Mouse (Mus musculus) midbrain, embryonic 14.5 days (tissue): Measurements from ENCODE around the gene Cd36. TPM values are rescaled to one million over a fixed set of nuclear protein-coding genes. Genes with fewer than 3 reads are reported as not detected.
A peak's percentile ranks its signal among the peaks of the same experiment; 100 is the strongest.

Source experiments
- ATAC-seq: fragments of 200-750 bp; cut with Nextera tagmentation; 2 replicates; pipeline ENCODE4 v1.8.0; 2017; ENCODE audit warnings: moderate number of reproducible peaks, moderate library complexity; ENCODE audit not compliant: low FRiP score, low TSS enrichment
- DNase-seq: peaks from one replicate; pipeline ENCODE4 v3.0.0-alpha.2; 2015
- H3K27ac ChIP-seq: fragments of 300-500 bp; sonication (generic); replicated peaks from 2 replicates; pipeline ENCODE4 v1.5.1; 2014; ENCODE audit warnings: mild to moderate bottlenecking, low read depth, low read length, moderate library complexity
- H3K27me3 ChIP-seq: fragments of 300-500 bp; sonication (generic); 2 replicates; pipeline ENCODE4 v1.6.1; 2014; ENCODE audit warnings: low read length, control low read depth, mixed read lengths; ENCODE audit not compliant: control insufficient read depth, insufficient read depth
- H3K36me3 ChIP-seq: fragments of 300-500 bp; sonication (generic); 2 replicates; pipeline ENCODE4 v1.6.1; 2014; ENCODE audit warnings: low read length, control low read depth; ENCODE audit not compliant: control insufficient read depth, insufficient read depth
- H3K4me1 ChIP-seq: fragments of 300-500 bp; sonication (generic); 2 replicates; pipeline ENCODE4 v1.6.1; 2014; ENCODE audit warnings: mild to moderate bottlenecking, antibody characterized with exemption, low read length, control low read depth; ENCODE audit not compliant: control insufficient read depth, insufficient read depth
- H3K4me2 ChIP-seq: fragments of 300-500 bp; sonication (generic); 2 replicates; pipeline ENCODE4 v1.6.1; 2014; ENCODE audit warnings: mild to moderate bottlenecking, low read length, moderate library complexity
- H3K4me3 ChIP-seq: fragments of 300-500 bp; sonication (generic); replicated peaks from 2 replicates; pipeline ENCODE4 v1.5.1; 2014; ENCODE audit warnings: low read depth, low read length
- H3K9ac ChIP-seq: fragments of 300-500 bp; sonication (generic); replicated peaks from 2 replicates; pipeline ENCODE4 v1.6.1; 2014; ENCODE audit warnings: mild to moderate bottlenecking, low read length, moderate library complexity
- H3K9me3 ChIP-seq: fragments of 300-500 bp; sonication (generic); 2 replicates; pipeline ENCODE4 v1.6.1; 2016; ENCODE audit warnings: low read length, control low read depth, mixed read lengths; ENCODE audit not compliant: control insufficient read depth
- WGBS: fragments of 180-500 bp; shearing (Covaris S2); extraction: QIAGEN DNeasy Blood & Tissue Kit; methylation state at CpG from one replicate; pipeline ENCODE4 v1.1.7; 2014; 5-methylcytosine and 5-hydroxymethylcytosine counted together
- polyA plus RNA-seq: library from polyadenylated mRNA; unstranded; fragments of >200 nt; fragmentation: Nextera tagmentation; extraction: Ambion mirVana; gene quantifications from 2 replicates; pipeline ENCODE4 v1.2.1, GENCODE M21; 2014

The Cd36 gene
- polyA plus RNA-seq, 1 experiment from 2014 or later, result 6.2 TPM

GRCm38 (mm10) chr5:17877044-17877443, 11.6 kb downstream of the Cd36 start:
- no peaks in the 10 kb centered on the region for H3K36me3 ChIP-seq
- H3K4me2 ChIP-seq, result no peak overlapping the region
- no peaks in the 10 kb centered on the region for H3K4me1 ChIP-seq
- 91% methylated on average over 7 of the region's 7 CpGs for WGBS
- DNase-seq, result no peak
- no peaks in the 10 kb centered on the region for H3K27me3 ChIP-seq
- no peak for ATAC-seq
- H3K27ac ChIP-seq, result no peak overlapping the region
- H3K4me3 ChIP-seq, result no peak overlapping the region
- H3K9ac ChIP-seq, result no peak overlapping the region
- no peaks in the 10 kb centered on the region for H3K9me3 ChIP-seq

GRCm38 (mm10) chr5:17876637-17877036, 12.0 kb downstream of the Cd36 start:
- no peak for ATAC-seq
- no peaks in the 10 kb centered on the region for H3K4me1 ChIP-seq
- H3K27me3 ChIP-seq, result no peaks in the 10 kb centered on the region
- no peak overlapping the region for H3K4me3 ChIP-seq
- no peaks in the 10 kb centered on the region for H3K9me3 ChIP-seq
- H3K36me3 ChIP-seq, result no peaks in the 10 kb centered on the region
- no peak overlapping the region for H3K9ac ChIP-seq
- H3K27ac ChIP-seq, result no peak overlapping the region
- no peak for DNase-seq
- H3K4me2 ChIP-seq, result no peak overlapping the region
- WGBS, result 74% methylated on average over 3 of the region's 3 CpGs

GRCm38 (mm10) chr5:17874335-17874734, 14.3 kb downstream of the Cd36 start:
- Histone ChIP-seq H3K4me3 (no peak overlapping the region), H3K9me3 (no peaks in the 10 kb centered on the region), H3K9ac (no peak overlapping the region), H3K4me1 (no peaks in the 10 kb centered on the region), H3K27ac (no peak overlapping the region), H3K36me3 (no peaks in the 10 kb centered on the region), H3K27me3 (no peaks in the 10 kb centered on the region), H3K4me2 (no peak overlapping the region)
- DNase-seq (no peak), ATAC-seq (no peak)
- 97% methylated on average over 2 of the region's 2 CpGs for WGBS

- no peak for DNase-seq
These were observed 23.2 kb downstream of the Cd36 start for GRCm38 (mm10) chr5:17865432-17865831.

GRCm38 (mm10) chr5:17863085-17863484, 25.5 kb downstream of the Cd36 start:
- Histone ChIP-seq H3K9me3 (no peaks in the 10 kb centered on the region), H3K4me1 (no peaks in the 10 kb centered on the region), H3K36me3 (no peaks in the 10 kb centered on the region), H3K27ac (no peak overlapping the region), H3K4me3 (no peak overlapping the region), H3K9ac (no peak overlapping the region), H3K4me2 (no peak overlapping the region), H3K27me3 (no peaks in the 10 kb centered on the region)
- WGBS, result 90% methylated on average over 2 of the region's 2 CpGs
- DNase-seq (no peak), ATAC-seq (no peak)

More at GRCm38 (mm10) chr5:17865432-17865831, 23.2 kb downstream of the Cd36 start:
- Histone ChIP-seq H3K9ac (no peak overlapping the region), H3K4me2 (no peak overlapping the region), H3K9me3 (no peaks in the 10 kb centered on the region), H3K27ac (no peak overlapping the region), H3K4me3 (no peak overlapping the region), H3K4me1 (no peaks in the 10 kb centered on the region), H3K36me3 (no peaks in the 10 kb centered on the region), H3K27me3 (no peaks in the 10 kb centered on the region)
- no peak for ATAC-seq

- Histone ChIP-seq H3K27me3 (no peaks in the 10 kb centered on the region), H3K4me1 (no peaks in the 10 kb centered on the region), H3K36me3 (no peaks in the 10 kb centered on the region), H3K4me3 (no peak overlapping the region), H3K4me2 (no peak overlapping the region), H3K27ac (no peak overlapping the region), H3K9me3 (no peaks in the 10 kb centered on the region), H3K9ac (no peak overlapping the region)
- DNase-seq, result no peak
- 94% methylated on average over 3 of the region's 3 CpGs for WGBS
- peak; percentile 40; the same call in 1 of the 2 replicates for ATAC-seq
These were observed 30.2 kb downstream of the Cd36 start for GRCm38 (mm10) chr5:17858399-17858798.

GRCm38 (mm10) chr5:17857871-17858270, 30.7 kb downstream of the Cd36 start:
- DNase-seq (no peak), ATAC-seq (no peak)
- no peak overlapping the region for H3K27ac ChIP-seq
- no peaks in the 10 kb centered on the region for H3K9me3 ChIP-seq
- H3K36me3 ChIP-seq, result no peaks in the 10 kb centered on the region
- no peak overlapping the region for H3K9ac ChIP-seq
- no peaks in the 10 kb centered on the region for H3K27me3 ChIP-seq
- no peak overlapping the region for H3K4me2 ChIP-seq
- no peaks in the 10 kb centered on the region for H3K4me1 ChIP-seq
- 93% methylated on average over 3 of the region's 3 CpGs for WGBS
- H3K4me3 ChIP-seq, result no peak overlapping the region

- H3K4me1 ChIP-seq, result no peaks in the 10 kb centered on the region
- H3K9ac ChIP-seq, result no peak overlapping the region
- H3K27me3 ChIP-seq, result no peaks in the 10 kb centered on the region
- no peak for DNase-seq
- WGBS, result 93% methylated on average over 4 of the region's 4 CpGs
- H3K9me3 ChIP-seq, result no peaks in the 10 kb centered on the region
- H3K36me3 ChIP-seq, result no peaks in the 10 kb centered on the region
- no peak overlapping the region for H3K27ac ChIP-seq
- ATAC-seq, result no peak
- no peak overlapping the region for H3K4me3 ChIP-seq
- H3K4me2 ChIP-seq, result no peak overlapping the region
These were observed 31.3 kb downstream of the Cd36 start for GRCm38 (mm10) chr5:17857262-17857661.

GRCm38 (mm10) chr5:17854127-17854923, 34.3 kb downstream of the Cd36 start:
- DNase-seq (no peak), ATAC-seq (no peak)
- WGBS, result 94% methylated on average over 3 of the region's 3 CpGs
- no peak overlapping the region for H3K4me2 ChIP-seq
- no peaks in the 10 kb centered on the region for H3K27me3 ChIP-seq
- no peak overlapping the region for H3K27ac ChIP-seq
- H3K9me3 ChIP-seq, result no peaks in the 10 kb centered on the region
- no peak overlapping the region for H3K9ac ChIP-seq
- no peak overlapping the region for H3K4me3 ChIP-seq
- H3K4me1 ChIP-seq, result no peaks in the 10 kb centered on the region
- H3K36me3 ChIP-seq, result no peaks in the 10 kb centered on the region
